Mouse (Mus musculus) adrenal gland, adult (tissue): ENCODE measurements around the gene Klhl42.

Experiments used
- DNase-seq, 2 experiments: peaks; one replicate each; pipeline ENCODE4 v3.0.0; 2022 to 2023; ENCODE audit warnings: low spot score in 1 of 2; ENCODE audit not compliant: inconsistent age in 2 of 2

The Klhl42 gene

DNA sequence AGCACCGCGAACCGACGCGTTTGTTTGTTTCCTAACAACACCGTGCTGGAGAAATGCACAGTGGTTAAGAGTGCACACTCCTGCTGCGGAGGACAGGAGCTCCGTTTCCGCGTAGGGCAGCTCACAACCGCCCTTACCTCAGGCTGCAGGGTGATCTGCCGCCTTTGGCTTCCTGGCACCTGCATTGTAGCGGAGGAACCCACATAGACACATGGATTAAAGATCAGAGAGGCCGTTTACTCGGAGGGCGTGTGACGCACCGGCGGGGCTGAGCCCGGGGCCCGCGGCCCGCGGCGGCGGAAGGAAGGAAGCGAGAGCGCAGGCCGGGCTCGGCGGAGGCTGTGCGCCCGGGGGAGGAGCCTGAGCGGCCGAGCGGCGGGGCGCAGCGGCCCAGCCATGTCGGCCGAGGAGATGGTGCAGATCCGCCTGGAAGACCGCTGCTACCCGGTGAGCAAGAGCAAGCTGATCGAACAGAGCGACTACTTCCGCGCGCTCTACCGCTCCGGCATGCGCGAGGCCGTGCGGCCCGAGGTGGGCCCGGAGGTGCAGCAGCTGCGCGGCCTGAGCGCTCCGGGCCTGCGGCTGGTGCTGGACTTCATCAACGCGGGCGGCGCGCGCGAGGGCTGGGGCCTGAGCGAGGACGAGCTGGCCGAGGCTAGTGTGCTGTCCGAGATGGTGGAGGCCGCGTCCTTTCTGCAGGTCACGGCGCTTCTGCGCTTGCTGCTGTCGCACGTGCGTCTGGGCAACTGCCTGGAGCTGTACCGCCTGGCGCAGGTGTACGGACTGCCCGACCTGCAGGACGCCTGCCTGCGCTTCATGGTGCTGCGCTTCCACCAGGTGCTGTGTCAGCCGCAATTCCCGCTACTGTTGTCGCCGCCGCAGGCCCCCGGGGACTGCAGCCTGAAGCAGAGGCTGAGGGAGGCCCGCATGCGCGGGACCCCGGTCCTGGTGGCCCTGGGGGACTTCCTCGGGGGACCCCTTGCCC is at the start of gene Klhl42:
Gene Klhl42, plus strand, starts transcription at position 244 of the 985 bp plus-strand sequence.
- peak; percentile 86 to 95 for DNase-seq

DNA sequence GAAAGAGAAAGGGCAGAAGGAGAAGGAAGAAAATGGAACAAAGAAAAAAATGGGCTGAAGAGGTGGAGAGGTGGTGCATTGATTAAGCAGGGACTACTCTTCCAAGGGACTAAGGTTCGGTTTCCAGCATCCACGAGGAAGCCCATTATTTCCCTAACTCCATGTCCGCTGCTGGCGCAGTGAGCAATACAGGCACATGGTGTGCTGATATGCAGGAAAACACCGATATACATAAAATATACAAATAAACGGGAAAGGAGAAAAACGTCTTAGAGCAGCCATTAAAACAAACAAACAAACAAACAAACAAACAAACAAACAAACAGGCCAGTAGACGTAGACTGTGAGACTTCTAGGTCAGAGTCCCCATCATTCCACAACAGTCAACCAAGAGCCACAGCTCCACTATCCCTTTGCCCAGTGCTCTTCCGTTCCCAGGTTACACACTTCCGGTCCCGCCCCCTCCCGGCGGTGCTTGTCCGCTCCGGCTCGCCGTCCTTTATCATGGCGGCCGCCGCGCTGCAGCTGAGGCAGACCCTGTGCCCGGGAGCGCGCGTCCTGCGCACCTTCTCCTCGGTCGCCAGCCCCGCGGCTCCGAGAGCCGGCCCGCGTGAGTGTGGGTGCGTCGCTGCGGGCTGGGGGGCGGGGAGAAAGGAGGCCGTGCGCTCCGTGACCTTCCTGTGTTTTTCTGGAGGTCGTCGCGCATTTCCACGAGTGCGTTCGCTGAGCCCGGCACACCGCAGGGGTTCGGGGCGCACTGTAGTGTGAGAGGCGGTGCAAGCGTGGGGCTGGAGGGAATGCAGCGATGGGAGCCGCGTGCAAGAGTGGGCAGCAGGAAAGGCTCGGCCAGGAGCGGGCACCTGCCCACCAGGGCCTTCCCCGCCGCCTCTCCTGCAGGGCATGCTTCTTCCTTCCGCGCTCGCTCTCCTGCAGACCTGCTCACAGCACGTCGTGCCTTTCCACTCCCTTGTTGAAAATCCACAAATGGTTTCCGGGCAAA is 48.6 kb upstream of the Klhl42 start, which contains the start of gene Mrps35:
Gene Mrps35, plus strand, starts transcription at position 474 of the 1,000 bp plus-strand sequence.
- DNase-seq, result peak; percentile 90 to 96

DNA sequence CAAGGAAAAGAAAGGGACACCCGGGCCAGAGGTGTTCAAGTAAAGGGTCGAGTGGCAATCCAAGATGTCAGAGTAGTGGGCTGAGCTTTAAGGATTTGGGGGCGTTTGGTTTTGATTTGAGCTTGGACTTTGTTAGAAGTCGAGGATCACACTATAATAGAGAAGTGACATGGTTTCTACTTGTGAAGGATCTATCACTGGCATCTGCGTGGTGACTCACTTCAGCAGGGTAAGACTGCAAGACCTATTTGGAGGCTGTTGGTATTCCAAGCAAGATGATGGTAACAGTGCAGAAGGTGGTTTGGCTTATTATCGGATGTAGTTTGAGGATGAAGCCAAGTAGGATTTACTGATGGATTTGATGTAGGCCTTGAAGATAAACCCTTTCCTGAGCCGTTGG is 47.5 kb upstream of the Klhl42 start:
- peak in 1 of 2 experiments; percentile 49 for DNase-seq

DNA sequence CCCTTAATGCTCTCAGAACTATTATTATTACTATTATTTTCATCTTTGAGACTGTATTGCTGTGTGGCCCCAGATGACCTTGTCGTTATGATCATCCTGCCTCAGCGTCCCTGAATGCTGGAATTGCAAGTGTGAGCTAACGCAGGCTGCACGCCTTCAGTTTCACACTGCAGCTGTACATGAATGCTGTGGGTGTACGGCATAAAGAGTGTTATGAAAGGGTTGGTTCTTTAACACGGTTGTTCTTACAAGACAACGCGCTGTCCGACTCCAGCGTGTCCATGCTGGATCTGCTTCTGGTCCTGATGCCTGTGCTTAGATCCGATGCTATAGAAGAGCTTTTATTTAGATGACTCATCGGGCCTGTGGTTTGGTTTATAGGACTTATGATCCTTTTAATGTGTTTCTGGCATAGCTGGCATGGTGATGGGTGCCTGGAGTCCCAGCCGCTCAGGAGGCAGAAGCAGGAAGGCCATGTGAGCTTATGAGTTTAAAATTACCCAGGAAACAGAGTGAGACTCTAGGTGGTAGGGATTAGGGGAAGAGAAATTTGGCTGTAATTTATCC is 41.9 kb upstream of the Klhl42 start:
- no peak for DNase-seq

DNA sequence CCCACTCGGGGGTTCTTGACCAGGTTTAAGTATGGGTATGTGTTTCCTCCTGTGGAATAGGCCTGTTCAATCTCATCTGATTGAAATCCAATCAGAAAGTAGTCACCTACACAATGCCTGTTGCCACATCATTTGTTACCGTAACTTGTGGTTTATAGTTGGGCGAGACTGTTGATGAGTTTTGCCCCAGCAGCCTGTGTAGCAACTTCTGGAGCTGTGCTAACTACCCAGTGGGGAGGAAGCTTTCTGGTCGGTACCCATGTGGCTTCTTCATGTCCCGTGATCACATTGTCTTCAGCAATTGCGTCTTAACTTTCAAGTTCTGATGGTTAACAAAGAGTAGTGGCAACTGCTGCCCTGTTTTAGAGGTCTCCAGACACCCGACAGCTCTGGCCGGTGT is 39.5 kb upstream of the Klhl42 start:
- DNase-seq, result no peak

DNA sequence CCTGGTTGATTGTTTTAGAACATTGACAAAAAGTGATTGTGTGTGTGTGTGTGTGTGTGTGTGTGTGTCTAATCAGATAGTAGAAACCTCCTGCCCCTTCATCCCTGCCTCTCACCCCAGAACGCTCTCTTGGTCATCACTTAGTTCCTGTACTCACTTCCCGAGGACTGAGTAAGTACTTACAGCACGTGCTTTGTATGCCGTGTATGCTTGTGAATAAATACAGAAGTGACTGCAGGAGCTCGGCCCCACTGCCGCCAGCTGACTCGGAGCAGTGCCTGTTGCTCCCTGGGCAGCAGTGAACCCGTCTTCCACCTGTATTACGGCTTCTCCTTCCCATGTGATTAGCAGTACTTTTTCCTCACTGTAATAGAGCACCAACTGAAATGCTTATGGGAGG is 38.7 kb upstream of the Klhl42 start:
- DNase-seq, result no peak

DNA sequence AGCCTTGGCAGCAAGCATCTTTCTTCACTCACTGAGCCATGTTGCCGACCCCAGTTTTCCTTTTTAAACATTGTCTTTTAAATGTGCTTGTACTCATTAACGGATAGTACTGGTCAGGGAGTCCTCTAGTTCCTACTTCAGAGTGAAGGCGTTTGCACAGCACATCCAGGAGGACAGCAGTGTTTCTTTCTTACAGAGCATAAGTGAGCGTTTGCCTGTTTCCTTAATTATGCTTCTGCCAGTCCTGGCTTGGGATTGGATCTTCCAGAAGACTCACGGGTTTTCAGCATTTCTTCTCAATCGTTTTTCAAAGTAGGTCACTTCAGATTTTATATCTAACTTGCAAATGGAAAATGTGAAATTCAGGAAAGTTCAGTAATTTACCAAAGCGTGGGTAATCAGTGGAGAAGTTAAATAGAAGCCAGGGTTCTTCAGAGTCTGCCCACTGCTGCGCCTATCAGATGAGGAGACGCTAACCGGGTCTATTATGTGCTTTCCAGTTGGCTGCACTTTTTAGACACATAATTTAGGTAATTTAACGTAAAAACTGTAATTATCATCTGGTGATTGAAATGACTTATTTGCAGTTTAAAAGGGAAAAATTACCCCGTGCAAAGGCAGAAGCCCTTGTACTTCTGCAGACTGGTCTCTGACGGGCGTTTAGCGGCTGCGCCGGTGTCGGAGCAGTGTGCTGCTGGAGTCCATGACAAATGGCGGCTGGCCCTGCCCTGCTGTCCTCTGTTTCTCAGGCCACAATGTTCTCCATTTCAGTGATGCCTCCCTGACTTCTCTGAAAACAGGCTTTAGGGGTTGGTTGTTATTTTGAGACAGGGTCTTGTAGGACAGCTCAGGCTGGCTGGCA is 37.2 kb upstream of the Klhl42 start:
- no peak for DNase-seq

DNA sequence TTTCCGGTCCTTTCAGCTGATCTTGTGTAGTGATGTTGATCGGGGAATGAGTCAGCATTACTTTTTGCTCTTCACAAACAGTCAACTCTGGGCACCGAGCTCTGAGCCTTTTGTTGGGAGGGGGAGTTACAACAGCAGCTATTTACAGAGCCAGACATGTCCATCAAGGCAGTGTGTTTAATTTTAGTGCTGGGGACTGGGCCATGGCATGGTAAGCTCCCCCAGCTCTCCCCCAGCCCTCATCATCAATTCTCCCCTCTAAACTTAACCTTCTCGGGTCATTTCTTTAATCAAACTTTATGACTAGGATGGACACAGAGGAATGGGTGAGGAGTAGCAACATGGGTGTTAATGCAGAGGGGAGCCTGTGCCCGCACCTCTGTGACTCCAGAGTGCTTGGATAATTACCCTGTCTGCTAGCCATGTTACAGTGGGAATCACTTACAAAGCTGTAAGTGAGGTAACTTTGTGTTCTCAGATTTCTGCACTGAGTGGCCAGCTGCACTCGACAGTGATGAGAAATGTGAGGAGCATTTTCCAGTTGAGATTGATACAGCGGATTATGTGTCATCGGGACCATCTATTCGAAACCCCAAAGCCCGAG is 35.7 kb upstream of the Klhl42 start:
- no peak for DNase-seq

DNA sequence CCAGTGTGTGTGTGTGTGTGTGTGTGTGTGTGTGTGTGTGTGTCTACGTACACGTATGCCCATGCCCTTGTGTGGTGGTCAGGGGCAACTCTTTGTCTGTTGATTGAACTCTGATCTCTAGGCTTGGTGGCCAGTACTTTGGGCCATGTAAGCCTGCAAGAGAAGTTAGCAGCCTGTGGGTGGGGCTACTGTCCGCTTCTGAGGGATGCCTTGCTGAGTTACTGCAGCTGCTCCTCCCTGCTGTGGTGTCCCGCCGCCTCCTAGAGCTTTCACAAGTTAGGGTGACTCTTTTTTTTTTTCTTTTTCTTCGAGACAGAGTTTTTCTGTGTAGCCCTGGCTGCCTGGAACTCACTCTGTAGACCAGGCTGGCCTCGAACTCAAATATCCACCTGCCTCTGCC is 31.9 kb upstream of the Klhl42 start:
- no peak for DNase-seq

DNA sequence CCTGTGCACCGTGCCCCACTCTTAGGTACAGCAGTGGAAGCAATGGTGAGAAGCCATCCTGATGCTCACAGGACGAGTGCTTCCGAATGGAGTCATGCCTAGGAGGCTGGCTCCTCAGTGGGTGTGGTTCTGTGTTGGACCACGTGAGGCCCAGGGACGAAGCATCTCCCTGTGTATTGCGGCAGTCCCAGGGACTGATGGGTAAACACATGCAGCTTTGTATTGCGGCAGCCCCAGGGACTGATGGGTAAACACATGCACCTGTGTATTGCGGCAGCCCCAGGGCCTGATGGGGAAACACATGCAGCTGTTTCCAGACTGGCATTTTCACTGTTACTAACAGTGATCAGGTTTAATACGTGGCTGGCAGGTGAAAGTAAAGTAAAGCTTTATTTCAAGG is 29.5 kb upstream of the Klhl42 start:
- DNase-seq, result no peak

DNA sequence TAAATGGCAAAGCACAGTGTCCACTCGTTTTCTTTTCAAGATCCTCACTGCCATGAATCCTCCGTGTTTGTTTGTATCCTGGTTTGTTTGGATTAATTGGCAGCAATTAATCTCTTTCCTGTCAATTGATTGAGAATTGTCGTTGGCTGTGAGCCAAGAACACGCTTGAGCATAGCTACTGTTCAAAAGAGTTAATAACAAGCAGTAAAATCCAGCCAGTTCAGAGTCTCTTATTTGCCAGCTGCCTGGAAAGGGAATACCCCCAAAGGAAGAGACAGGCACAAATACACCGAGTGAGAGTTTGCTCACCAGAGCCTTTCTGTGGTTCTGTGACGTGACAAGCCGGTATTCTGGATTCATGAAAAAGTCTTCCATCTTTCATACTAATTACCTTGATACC is 29.1 kb upstream of the Klhl42 start:
- DNase-seq, result no peak

DNA sequence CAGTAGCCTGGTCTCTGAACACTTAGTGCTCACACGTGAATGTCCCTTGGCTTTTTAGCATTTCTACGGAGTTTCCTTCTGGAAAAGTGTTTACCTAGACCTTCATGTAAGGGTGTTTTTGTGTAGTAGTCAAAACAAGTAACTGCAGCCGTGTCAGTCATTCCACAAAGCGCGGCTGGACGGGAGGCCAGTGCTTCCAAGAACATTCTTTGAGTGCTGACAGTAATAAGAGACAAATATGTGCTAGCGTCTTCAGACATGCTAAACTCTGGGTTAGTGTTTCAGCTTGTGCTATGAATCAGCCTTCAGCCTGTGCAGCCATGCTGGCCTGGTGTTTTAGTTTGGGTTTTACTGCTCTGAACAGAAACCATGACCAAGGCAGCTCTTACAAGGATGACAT is 28.5 kb upstream of the Klhl42 start:
- no peak for DNase-seq

DNA sequence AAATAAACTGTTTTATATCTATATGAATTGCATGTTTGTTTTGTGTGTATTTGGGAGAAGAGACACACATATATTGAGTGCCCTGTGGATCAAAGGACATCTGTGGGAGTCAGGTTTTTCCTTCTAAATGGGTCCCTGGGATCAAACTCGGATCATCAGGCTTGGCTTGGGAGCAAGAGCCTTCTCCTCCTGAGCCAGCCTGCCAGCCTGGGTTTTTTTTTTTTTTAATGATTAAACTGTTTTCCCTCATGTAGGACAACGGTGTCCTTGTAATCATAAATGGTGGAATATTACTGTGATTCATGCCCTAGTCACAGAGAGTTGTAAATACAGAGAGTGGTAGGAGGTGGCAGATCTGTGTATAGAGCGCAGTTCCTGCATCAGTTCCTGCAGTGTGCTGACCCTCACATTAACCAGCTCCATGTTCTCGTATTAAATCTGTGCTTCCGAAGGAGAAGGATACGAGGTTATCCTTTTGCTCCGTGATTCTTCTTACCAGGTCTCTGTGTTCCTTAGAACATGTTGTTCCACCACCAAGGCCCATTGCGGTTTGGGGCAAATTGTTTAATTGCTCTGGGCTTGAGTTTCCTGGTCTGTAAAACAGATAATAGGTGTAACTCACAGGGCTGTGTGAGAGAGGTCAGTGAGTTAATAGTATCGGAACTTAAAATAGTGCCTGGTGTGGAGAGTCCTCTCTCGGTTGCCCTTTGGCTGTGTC is 26.8 kb upstream of the Klhl42 start:
- DNase-seq, result peak; percentile 68 to 76

DNA sequence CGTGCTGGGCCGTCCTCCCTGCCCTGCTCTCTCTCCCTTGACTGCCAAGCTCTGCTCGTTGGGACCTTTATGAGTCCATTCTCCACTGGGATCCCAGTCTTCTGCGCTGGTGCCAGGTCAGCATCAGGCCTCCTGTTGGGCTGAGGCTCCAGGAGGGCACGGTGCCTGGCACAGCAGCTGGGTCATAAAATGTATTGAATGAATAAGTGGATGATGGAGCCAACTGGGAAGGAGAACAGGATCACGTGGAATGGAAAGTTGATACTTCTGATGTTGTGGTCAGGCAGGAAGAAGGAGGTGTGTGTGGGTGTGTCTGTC is 26.3 kb upstream of the Klhl42 start:
- peak in 1 of 2 experiments; percentile 61 for DNase-seq

DNA sequence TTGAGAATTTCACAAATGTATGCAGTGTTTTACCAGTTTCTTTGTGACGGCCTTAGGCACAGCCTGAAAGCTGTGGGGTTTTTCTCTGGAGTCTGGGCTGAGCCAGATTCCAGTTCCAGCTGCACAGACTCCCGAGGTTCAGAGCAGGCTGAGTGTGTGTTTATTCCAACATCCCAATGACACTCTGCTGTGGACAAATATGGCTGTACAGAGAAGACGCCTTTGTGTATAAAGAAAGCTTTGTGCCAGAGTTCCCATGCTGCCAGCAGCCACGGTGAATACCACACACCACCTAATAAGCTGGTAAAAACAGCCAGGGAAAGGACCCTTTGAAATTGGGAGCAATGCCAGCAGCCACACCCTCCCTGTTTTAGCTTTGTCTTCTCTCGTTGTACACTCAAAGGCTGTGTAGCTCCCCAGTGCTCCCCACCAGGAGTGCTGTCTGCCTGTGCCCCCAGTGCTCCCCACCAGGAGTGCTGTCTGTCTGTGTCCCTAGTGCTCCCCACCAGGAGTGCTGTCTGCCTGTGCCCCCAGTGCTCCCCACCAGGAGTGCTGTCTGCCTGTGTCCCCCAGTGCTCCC is 15.3 kb upstream of the Klhl42 start:
- no peak for DNase-seq

DNA sequence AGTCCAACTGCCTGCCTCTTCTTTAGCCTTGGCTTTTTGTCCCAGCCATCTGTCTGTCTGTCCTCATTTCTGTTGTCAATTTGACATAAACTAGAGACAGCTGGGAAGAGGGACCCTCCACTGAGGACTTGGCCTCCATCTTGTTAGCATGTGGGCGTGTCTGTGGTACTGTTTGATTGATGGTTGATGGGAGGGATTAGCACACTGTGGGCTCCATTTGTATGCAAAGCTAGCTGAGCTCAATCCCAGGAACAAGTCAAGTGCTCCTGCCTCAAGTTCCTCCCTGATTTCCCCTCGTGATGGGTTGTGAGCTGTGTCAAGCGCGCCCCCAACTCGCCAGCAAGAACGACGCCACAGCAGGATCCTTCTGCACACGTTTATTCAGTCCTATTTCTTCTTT is 14.3 kb upstream of the Klhl42 start:
- no peak for DNase-seq

DNA sequence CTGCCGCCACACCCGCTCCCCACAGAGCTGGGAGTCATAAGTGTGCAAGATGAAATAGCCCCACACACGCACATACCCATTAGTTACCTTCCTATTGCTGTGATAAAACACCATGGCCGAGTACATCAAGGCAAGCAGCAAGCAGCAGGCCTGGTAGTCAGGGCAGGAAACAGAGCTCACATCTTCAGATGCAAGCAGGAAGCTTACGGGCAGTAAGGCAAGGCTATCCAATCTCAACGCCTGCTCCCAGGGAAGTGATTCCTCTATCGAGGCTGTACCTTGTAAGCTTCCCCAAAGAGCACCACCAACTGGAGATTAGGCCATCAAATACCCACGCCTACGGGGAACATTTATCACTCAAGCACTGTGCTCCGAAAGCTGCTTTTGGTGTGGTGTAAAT is 11.3 kb upstream of the Klhl42 start:
- DNase-seq, result no peak

DNA sequence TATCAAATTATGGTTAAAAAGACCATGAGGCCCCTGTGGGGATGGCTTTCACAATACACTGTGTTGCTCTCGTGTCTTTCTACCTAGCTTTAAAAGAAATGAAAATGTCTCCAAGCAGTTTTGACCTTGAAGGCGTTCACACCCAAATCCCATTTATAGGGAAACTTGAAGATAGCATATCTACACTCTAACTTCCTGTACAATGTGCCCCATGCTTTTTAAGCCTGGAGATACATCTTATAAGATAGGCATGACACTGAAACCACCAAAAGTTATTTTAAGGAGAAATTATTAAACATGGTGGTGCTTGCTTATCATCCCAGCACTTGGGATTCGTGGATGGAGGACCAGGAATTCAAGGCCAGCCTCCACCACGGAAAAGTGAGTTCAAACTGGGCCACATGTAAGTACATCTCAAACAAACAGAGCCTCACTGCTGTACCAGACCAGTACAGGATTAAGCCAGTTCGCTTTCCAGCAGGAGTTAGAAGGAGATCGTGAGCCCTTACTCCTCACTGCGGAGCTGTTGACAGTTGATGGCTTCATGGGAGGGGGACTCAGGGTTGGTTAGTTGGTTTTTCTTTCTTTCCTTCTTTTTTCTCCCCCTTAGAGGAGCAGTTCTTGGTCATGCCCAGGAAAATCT is 5.7 kb upstream of the Klhl42 start:
- no peak for DNase-seq
